Mouse (Mus musculus) liver, embryonic 14 days (tissue): ENCODE data around the gene Rpp30. TPM values are rescaled to one million over a fixed set of nuclear protein-coding genes. Genes with fewer than 3 reads are reported as not detected.

Source experiments
- polyA plus RNA-seq: library from polyadenylated mRNA; depleted of rRNA; stranded (reverse); fragments of >200 nt; gene quantifications from 2 replicates; pipeline ENCODE4 v1.2.3, GENCODE M21; 2012; rRNA removed

The Rpp30 gene
- 18.7 and 20.8 TPM in 2 replicates for polyA plus RNA-seq

DNA sequence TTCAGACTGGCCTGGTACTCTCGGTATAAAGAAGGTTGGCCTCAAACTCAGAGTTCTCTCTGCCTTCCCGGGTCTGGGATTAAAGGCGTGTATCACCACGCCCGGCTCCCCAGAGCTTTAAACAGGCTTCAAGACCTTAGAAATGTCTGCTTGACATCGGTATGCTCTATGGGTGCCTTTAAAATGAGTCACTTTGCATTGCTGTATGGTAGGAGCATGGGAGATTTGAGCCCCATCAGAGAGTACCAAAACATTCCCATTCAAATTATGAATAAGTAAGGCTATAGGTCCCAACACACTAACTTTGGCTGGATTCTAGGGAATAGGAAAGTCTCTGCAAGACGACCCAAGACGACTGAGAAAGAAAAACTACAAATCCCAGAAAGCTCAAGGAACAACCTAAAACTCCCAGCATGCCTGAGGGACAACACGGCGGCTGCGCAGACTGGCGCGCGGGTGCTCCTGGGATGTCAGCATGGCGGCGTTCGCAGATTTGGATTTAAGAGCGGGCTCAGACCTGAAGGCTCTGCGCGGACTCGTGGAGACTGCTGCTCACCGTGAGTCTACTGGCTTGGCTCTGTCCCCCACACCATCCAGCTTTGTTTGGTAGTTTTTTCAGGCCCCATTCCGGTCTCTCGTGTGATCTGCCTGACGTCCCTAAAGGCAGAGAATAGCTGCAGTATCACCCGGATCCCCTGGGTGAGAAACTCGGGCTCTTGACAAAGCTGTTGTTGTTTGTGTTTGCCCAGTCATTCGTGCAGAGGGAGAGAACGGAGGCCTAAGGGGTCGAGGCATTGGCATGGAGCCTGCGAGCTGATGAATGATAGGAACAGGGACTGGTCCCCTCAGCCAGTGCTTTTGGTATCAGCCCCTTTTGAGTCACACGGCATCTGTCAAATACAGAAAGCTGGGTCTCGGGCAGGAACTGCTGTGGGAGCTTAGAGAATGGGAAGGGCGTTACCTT lies at the start of gene Rpp30:
Rpp30 (plus strand) TSS at position 455 of the 964 bp plus-strand sequence.

DNA sequence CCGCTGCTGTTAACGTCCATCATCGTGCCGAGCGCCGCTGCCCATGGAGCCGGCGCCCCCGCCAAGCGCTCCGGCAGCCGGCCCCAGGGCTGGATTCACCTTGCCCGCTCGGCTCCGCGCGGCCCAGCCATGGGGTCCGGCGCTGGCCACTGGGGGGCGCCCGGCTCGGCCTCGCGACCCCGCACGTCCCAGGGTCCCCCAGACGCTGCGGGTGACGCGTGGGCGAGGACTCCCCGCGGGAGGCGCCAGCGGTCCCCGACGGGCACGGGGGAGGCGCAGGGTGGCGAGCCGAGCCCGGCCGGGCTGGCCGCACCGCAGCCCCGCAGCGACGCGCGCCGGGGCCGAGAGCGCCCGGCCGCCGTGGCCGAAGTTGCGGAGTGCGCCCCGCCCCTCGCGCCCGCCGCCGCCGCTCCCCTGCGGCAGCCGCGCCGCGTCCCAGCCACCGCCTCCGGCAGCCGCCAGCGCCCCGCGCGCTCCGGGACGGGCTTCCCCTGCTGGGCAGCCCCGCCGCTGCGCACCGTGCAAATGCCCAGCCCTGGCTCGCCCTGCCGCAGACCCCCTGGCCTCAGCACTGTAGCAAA lies 26.2 kb upstream of the Rpp30 start, which contains the start of gene Htr7:
Htr7 (minus strand) TSS at position 277 of the 581 bp plus-strand sequence.

DNA sequence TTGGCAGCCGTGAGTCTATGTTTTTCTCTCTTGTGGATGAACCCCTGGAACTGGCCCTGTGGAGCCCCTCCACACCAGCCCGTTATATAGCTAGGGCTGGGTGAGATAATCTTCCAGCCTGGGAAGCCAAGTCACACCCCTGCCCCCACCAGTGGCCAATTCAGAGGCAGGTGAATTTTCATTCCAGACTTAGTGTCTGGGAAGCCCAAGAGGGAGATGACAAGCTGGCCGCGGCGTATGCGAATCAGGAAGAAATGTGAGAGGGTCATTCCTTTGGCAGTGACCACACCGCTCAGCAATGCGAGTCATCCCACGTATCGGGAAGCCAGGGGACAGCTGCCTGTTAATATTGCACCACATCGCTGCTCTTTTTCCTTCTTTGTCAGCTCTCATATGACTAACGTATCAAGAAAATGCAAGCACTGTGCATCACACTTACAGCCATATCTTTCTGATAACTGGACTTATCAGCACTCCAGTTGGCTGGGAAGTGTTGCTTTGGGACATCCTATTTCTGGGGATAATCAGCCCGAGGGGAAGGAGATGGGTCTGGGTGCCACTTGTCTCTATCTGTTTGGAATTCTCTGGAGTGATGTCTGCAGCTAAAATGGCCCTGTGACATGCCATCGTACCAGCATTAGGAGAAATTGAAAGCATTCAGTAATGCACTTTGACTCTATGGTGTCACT lies 36.4 kb downstream of the Rpp30 start, which contains the start of gene Ankrd1:
Ankrd1 (minus strand) TSS at position 317 of the 689 bp plus-strand sequence.

Other genes starting within 250 kb of the Rpp30 start
- 0.02 TPM in 1 of 2 replicates, not detected in the other for gene Htr7, start 26.2 kb upstream of the Rpp30 start, polyA plus RNA-seq
- 0.12 and 0.15 TPM in 2 replicates for gene Ankrd1, start 36.4 kb downstream of the Rpp30 start, polyA plus RNA-seq